19 mouse cellular contexts compared by ENCODE assay signal in genomic region chr1:155830861-155831260, GRCm38 (mm10).
"Had no signal": no experiment of that assay in that cellular context is flagged by ENCODE, and none has a peak within 500 bp of the region (broad histone marks: within the 10 kb centered on the region; RNA-seq: fewer than 3 reads in every experiment).

No protein-coding gene starts in this region.

- H3K27me3 ChIP-seq: limb, embryonic 13.5 days; liver, embryonic 12.5 days; liver, embryonic 15.5 days; lung, embryonic 15.5 days; neural tube, embryonic 12.5 days; neural tube, embryonic 15.5 days had no signal

- H3K27ac ChIP-seq: layer of hippocampus, adult 2 months; limb, embryonic 10.5 days; limb, embryonic 13.5 days; liver, embryonic 12.5 days; liver, embryonic 15.5 days; lung, embryonic 15.5 days; neural tube, embryonic 12.5 days; neural tube, embryonic 15.5 days had no signal

- H3K36me3 ChIP-seq: limb, embryonic 10.5 days; limb, embryonic 13.5 days; liver, embryonic 12.5 days; liver, embryonic 15.5 days; lung, embryonic 15.5 days; neural tube, embryonic 12.5 days; neural tube, embryonic 15.5 days had no signal

- H3K4me1 ChIP-seq: limb, embryonic 10.5 days; limb, embryonic 13.5 days; lung, embryonic 15.5 days; neural tube, embryonic 12.5 days; neural tube, embryonic 15.5 days had no signal

- H3K9ac ChIP-seq: limb, embryonic 13.5 days; liver, embryonic 12.5 days; liver, embryonic 15.5 days; lung, embryonic 15.5 days; neural tube, embryonic 12.5 days; neural tube, embryonic 15.5 days had no signal

- DNase-seq: kidney, adult 18-20 months; kidney, adult 9 months; kidney, postnatal 25 days; layer of hippocampus, adult 9-11 months; liver; lung, adult 18-20 months; lung, postnatal 10 days; lung, postnatal 36 days; midbrain, embryonic 14.5 days; thymus, postnatal 25 days had no signal

- H3K4me3 ChIP-seq: layer of hippocampus, adult 2 months; limb, embryonic 10.5 days; limb, embryonic 13.5 days; liver, embryonic 12.5 days; liver, embryonic 15.5 days; lung, embryonic 15.5 days; neural tube, embryonic 12.5 days; neural tube, embryonic 15.5 days had no signal

- H3K4me2 ChIP-seq: limb, embryonic 13.5 days; liver, embryonic 12.5 days; liver, embryonic 15.5 days; lung, embryonic 15.5 days; midbrain, embryonic 11.5 days; neural tube, embryonic 12.5 days; neural tube, embryonic 15.5 days had no signal

- ATAC-seq: liver, embryonic 12.5 days had no signal

- H3K9me3 ChIP-seq: limb, embryonic 10.5 days; limb, embryonic 13.5 days; liver, embryonic 12.5 days; liver, embryonic 15.5 days; lung, embryonic 15.5 days; neural tube, embryonic 12.5 days; neural tube, embryonic 15.5 days had no signal
